Mouse (Mus musculus): ENCODE measurements around the gene Spata16. TPM values are rescaled to one million over a fixed set of nuclear protein-coding genes. Genes with fewer than 3 reads are reported as not detected.

The Spata16 gene
- polyA plus RNA-seq, 1 experiment from 2014 or later = not detected

GRCm38 (mm10) chr3:26966776-26967175 lies 329.4 kb downstream of the Spata16 start:
- Histone ChIP-seq H3K27ac (no peak overlapping the region), H3K4me1 (no peaks in the 10 kb centered on the region), H3K36me3 (no peaks in the 10 kb centered on the region), H3K9me3 (no peaks in the 10 kb centered on the region), H3K4me3 (no peak overlapping the region), H3K27me3 (ENCODE audit: insufficient read depth, poor library complexity, severe bottlenecking) (no peaks in the 10 kb centered on the region)
- 79% methylated on average over 5 of the region's 5 CpGs for WGBS
- DNase-seq (ENCODE audit: low spot score) = no peak

DNA sequence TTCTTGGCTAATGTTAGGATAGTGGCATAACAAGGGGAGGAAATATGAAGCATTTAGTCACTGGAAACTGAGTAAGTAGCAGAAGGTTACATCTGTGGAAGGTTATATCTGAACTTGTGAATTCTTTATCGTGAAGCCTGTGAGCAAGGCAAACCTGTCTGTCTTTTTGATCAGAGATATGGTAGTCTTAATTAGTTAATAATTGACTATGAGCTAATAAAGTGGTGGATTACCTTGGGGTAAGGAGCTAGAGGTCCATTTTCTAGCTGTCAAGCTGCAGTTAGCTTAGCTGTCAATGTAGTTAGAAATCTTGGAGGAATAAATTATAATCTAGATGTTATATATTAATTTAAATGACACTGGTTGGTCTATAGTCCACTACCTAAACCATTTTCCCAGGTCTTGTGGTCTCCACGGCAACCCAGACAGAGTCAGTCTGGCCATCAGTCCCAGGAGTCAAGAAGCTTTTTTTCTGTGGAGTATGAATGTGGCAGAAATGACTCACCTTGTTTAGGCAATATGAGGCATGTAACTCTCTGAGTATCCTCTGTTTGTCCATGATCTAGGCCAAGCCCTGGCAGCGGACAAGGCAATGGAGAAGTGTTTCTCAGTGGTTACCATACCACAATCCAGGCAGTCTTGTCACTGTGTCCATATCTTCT lies 331.6 kb downstream of the Spata16 start:
- Histone ChIP-seq H3K27me3 (ENCODE audit: insufficient read depth, poor library complexity, severe bottlenecking) (no peaks in the 10 kb centered on the region), H3K4me3 (no peak overlapping the region), H3K9me3 (no peaks in the 10 kb centered on the region), H3K36me3 (no peaks in the 10 kb centered on the region), H3K27ac (no peak overlapping the region), H3K4me1 (no peaks in the 10 kb centered on the region)
- no peak for DNase-seq (ENCODE audit: low spot score)
- WGBS = 86% methylated on average over 3 of the region's 3 CpGs

- 80% methylated on average over 3 of the region's 3 CpGs for WGBS
- H3K36me3 ChIP-seq = no peaks in the 10 kb centered on the region
- H3K9me3 ChIP-seq = no peaks in the 10 kb centered on the region
- no peak for DNase-seq (ENCODE audit: low spot score)
- H3K4me3 ChIP-seq = no peak overlapping the region
- H3K27me3 ChIP-seq (ENCODE audit: insufficient read depth, poor library complexity, severe bottlenecking) = no peaks in the 10 kb centered on the region
- no peak overlapping the region for H3K27ac ChIP-seq
- H3K4me1 ChIP-seq = no peaks in the 10 kb centered on the region
Measured at GRCm38 (mm10) chr3:26970529-26970928, 333.1 kb downstream of the Spata16 start.

DNA sequence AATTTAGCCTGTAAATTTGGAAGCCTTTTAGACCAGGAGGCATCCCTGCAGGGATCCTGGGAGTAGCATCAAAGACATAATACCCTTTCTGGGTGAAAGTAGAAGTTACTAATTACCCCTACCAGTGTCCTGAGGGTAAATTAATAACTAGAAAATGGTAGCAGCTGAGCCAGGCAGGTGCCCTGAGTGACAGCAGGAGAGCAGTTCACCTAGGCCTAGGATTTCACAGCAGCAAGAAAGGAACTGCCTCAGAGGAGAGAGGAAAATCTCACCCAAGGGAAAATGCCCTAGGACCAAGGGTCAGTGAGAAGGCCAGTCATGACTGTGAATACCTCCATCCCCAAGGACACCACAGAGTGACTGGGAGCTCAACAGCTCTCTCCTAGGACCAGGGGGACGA lies 333.9 kb downstream of the Spata16 start:
- Histone ChIP-seq H3K27me3 (ENCODE audit: insufficient read depth, poor library complexity, severe bottlenecking) (no peaks in the 10 kb centered on the region), H3K4me1 (no peaks in the 10 kb centered on the region), H3K4me3 (no peak overlapping the region), H3K27ac (no peak overlapping the region), H3K36me3 (no peaks in the 10 kb centered on the region), H3K9me3 (no peaks in the 10 kb centered on the region)
- DNase-seq (ENCODE audit: low spot score) = no peak
- 63% methylated on average over 1 of the region's 1 CpGs for WGBS

DNA sequence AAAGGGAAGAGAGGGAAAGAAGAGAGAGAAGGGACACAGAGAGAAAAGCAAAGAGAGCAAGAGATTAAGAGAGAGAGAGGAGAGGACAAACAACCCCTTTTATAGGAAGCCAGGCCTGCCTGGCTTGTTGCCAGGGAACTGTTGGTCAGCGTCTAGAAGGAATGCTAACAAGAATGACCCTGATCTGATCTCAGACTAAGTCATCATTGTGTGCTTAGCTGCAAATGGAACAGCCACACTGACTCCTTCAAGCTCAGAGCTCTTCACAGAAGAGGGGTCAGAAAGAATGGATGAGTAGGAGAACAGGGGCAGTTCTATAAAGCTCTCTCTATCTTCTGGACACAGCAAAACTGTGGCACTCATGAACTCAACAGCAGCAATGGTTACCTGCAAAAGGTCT lies 334.7 kb downstream of the Spata16 start:
- Histone ChIP-seq H3K9me3 (no peaks in the 10 kb centered on the region), H3K27me3 (ENCODE audit: insufficient read depth, poor library complexity, severe bottlenecking) (no peaks in the 10 kb centered on the region), H3K4me3 (no peak overlapping the region), H3K36me3 (no peaks in the 10 kb centered on the region), H3K27ac (no peak overlapping the region), H3K4me1 (no peaks in the 10 kb centered on the region)
- 24% methylated on average over 1 of the region's 1 CpGs for WGBS
- no peak for DNase-seq (ENCODE audit: low spot score)

DNA sequence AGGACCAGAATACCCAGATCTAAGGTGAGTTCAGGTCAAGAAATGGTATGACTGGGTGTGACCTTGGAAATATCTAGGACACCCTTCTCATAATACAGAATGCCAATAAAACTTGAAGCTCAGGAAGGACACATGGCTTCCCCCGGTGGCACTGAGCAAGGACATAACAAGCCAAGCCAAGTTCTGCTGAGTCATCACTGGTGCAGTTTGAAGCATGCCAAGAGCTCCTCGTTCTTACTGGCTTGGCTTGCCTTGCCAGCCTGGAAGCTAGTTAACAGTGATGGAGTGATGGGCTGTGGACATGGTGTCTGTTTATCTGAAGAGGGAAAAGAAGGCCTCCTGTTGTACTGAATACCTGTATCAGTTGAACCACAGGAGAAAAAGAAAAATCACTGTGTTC lies 342.2 kb downstream of the Spata16 start:
- no peaks in the 10 kb centered on the region for H3K27me3 ChIP-seq (ENCODE audit: insufficient read depth, poor library complexity, severe bottlenecking)
- H3K27ac ChIP-seq = no peak overlapping the region
- H3K4me1 ChIP-seq = no peaks in the 10 kb centered on the region
- H3K4me3 ChIP-seq = no peak overlapping the region
- 71% methylated on average over 2 of the region's 2 CpGs for WGBS
- H3K9me3 ChIP-seq = no peaks in the 10 kb centered on the region
- no peaks in the 10 kb centered on the region for H3K36me3 ChIP-seq
- DNase-seq (ENCODE audit: low spot score) = no peak

- Histone ChIP-seq H3K4me3 (no peak overlapping the region), H3K36me3 (no peaks in the 10 kb centered on the region), H3K4me1 (no peaks in the 10 kb centered on the region), H3K27ac (no peak overlapping the region), H3K9me3 (no peaks in the 10 kb centered on the region), H3K27me3 (ENCODE audit: insufficient read depth, poor library complexity, severe bottlenecking) (no peaks in the 10 kb centered on the region)
- WGBS = 83% methylated on average over 3 of the region's 3 CpGs
- DNase-seq (ENCODE audit: low spot score) = no peak
Measured at GRCm38 (mm10) chr3:26980371-26980770, 343.0 kb downstream of the Spata16 start.

- DNase-seq (ENCODE audit: low spot score) = no peak
- 79% methylated on average over 6 of the region's 6 CpGs for WGBS
- H3K4me1 ChIP-seq = no peaks in the 10 kb centered on the region
- no peaks in the 10 kb centered on the region for H3K36me3 ChIP-seq
- H3K9me3 ChIP-seq = no peaks in the 10 kb centered on the region
- no peaks in the 10 kb centered on the region for H3K27me3 ChIP-seq (ENCODE audit: insufficient read depth, poor library complexity, severe bottlenecking)
- H3K4me3 ChIP-seq = no peak overlapping the region
- H3K27ac ChIP-seq = no peak overlapping the region
Measured at GRCm38 (mm10) chr3:26981979-26982623, 344.7 kb downstream of the Spata16 start.

DNA sequence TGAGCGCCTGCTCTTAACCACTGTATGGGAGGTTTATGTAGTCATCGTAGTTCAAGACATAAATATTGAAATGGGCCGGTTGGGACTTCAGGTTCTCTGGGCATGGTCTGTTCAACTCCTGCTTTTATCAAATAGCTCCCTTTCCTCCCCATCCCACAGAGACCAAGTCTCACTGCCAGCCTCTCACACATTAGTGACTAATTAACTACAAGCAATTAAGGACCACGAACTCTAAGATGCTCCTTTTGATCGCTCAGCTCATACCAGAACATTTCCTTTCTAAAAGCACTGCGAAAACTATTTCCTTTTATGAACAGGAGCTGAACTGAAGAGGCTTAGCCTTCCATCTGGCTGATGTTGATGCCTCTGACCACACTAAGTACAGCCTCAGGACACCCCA lies 346.3 kb downstream of the Spata16 start:
- no peak for DNase-seq (ENCODE audit: low spot score)
- H3K36me3 ChIP-seq = no peaks in the 10 kb centered on the region
- no peaks in the 10 kb centered on the region for H3K4me1 ChIP-seq
- H3K27me3 ChIP-seq (ENCODE audit: insufficient read depth, poor library complexity, severe bottlenecking) = no peaks in the 10 kb centered on the region
- no peak overlapping the region for H3K4me3 ChIP-seq
- H3K9me3 ChIP-seq = no peaks in the 10 kb centered on the region
- H3K27ac ChIP-seq = no peak overlapping the region
- WGBS = 86% methylated on average over 6 of the region's 6 CpGs

DNA sequence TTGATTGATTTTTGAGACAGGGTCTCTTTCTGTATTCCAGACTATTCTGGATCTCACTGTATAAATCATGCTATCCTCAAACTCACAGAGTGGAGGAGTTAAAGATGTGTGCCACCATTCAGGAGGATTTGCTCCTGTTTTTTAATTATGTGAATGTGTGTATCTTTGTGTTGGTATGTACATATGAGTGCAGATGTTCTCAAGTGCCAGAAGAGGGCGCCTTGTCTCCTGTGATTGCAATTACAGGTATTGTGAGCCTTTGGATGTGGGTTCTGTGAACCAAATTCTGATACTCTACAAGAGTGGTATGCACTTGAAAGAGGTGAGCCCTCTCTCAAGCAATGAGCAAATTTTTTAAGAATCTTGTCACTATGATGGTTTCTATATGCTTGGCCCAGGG lies 369.4 kb downstream of the Spata16 start:
- DNase-seq (ENCODE audit: low spot score) = peak; percentile 4
- Histone ChIP-seq H3K4me1 (no peaks in the 10 kb centered on the region), H3K27me3 (ENCODE audit: insufficient read depth, poor library complexity, severe bottlenecking) (no peaks in the 10 kb centered on the region), H3K9me3 (no peaks in the 10 kb centered on the region), H3K4me3 (no peak overlapping the region), H3K27ac (no peak overlapping the region), H3K36me3 (no peaks in the 10 kb centered on the region)
- 47% methylated on average over 1 of the region's 1 CpGs for WGBS

- no peaks in the 10 kb centered on the region for H3K4me1 ChIP-seq
- WGBS = 81% methylated on average over 3 of the region's 3 CpGs
- H3K36me3 ChIP-seq = no peaks in the 10 kb centered on the region
- no peak for DNase-seq (ENCODE audit: low spot score)
- H3K27me3 ChIP-seq (ENCODE audit: insufficient read depth, poor library complexity, severe bottlenecking) = no peaks in the 10 kb centered on the region
- H3K27ac ChIP-seq = no peak overlapping the region
- H3K4me3 ChIP-seq = no peak overlapping the region
- no peaks in the 10 kb centered on the region for H3K9me3 ChIP-seq
Measured at GRCm38 (mm10) chr3:27027957-27028356, 390.5 kb downstream of the Spata16 start.

DNA sequence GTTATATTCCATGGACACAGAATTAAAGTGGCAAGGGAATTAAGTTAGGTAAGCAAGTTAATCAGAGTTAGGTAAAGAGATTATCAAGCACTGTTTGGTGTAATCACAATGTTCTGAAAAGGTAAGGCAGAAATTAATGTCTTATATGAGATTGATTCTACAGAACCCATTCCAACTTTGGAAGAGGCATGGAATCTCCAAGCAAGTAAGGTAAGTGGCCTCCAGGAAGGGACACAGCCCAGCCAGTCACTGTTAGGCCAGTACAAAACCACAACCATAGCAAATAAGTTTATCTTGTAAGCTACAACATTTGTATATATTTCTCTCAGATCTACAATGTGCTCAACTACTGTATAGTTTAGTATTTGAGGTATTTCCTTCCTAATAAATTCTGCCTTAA lies 391.1 kb downstream of the Spata16 start:
- no peak overlapping the region for H3K4me3 ChIP-seq
- H3K27ac ChIP-seq = no peak overlapping the region
- H3K27me3 ChIP-seq (ENCODE audit: insufficient read depth, poor library complexity, severe bottlenecking) = no peaks in the 10 kb centered on the region
- no peaks in the 10 kb centered on the region for H3K36me3 ChIP-seq
- H3K4me1 ChIP-seq = no peaks in the 10 kb centered on the region
- no peak for DNase-seq (ENCODE audit: low spot score)
- no peaks in the 10 kb centered on the region for H3K9me3 ChIP-seq

DNA sequence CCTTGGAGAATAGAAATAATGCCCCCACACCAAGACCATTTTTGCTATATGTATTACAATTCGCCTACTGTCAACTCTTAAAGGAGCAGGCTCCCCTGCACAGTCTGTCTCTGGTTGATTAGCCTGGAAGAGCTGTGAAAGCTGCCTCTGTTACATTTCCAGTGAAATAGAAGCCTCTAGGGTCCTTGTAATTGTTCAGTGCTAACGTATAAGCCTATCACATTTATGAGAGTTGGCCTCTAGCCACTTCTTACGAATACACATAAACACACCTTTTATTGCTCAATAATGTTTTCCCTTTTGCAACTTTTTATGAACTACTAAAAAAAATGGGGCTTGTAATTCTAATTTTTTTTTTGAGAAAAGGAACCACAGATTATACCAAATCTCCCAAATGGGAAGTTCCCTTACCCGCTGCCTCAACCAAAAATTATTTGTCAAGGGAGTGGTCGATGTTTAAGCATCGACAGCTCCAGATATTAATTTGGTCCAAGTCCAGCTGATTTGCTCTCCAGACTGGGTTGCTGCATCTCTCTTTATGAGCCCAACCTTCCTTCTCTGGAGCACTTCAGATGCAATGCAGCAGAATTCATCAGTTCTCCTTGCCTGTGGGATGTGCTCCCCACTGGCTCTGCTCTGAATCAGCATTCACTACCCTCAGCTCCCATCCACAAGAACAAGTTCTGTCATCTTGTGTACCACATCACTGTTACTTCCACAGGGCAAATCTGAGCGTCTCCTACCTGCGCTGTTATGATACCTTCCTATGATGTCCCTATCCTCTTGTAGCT lies 392.8 kb downstream of the Spata16 start:
- 88% methylated on average over 8 of the region's 8 CpGs for WGBS
- H3K27me3 ChIP-seq (ENCODE audit: insufficient read depth, poor library complexity, severe bottlenecking) = no peaks in the 10 kb centered on the region
- DNase-seq (ENCODE audit: low spot score) = no peak

More for the DNA sequence above, 392.8 kb downstream of the Spata16 start:
- no peak overlapping the region for H3K4me3 ChIP-seq
- no peak overlapping the region for H3K27ac ChIP-seq
- no peaks in the 10 kb centered on the region for H3K4me1 ChIP-seq
- no peaks in the 10 kb centered on the region for H3K36me3 ChIP-seq
- H3K9me3 ChIP-seq = no peaks in the 10 kb centered on the region
